Mouse (Mus musculus) midbrain, embryonic 10.5 days (tissue): ENCODE measurements at regions not wholly inside any gene's neighbourhood (a gene's known extent, or its start where the extent isn't known, plus 50 kb on each side); places are given as distances from the start of the nearest gene placed in this dataset.

Source experiments
- DNase-seq: peaks from one replicate; pipeline ENCODE4 v3.0.0-alpha.2; 2017; ENCODE audit warnings: low spot score
- H3K27ac ChIP-seq: fragments of 300-500 bp; sonication (generic); replicated peaks from 2 replicates; pipeline ENCODE4 v1.5.1; 2016; ENCODE audit warnings: mild to moderate bottlenecking
- H3K27me3 ChIP-seq: fragments of 300-500 bp; sonication (generic); 2 replicates; pipeline ENCODE4 v1.6.1; 2016; ENCODE audit warnings: low read depth, mild to moderate bottlenecking; ENCODE audit not compliant: poor library complexity, severe bottlenecking
- H3K36me3 ChIP-seq: fragments of 300-500 bp; sonication (generic); 2 replicates; pipeline ENCODE4 v1.6.1; 2016; ENCODE audit warnings: mild to moderate bottlenecking, moderate library complexity
- H3K4me1 ChIP-seq: fragments of 300-500 bp; sonication (generic); 2 replicates; pipeline ENCODE4 v1.6.1; 2016
- H3K4me3 ChIP-seq: fragments of 300-500 bp; sonication (generic); 2 replicates; pipeline ENCODE4 v1.5.1; 2016; ENCODE audit warnings: mild to moderate bottlenecking, moderate library complexity
- H3K9me3 ChIP-seq: fragments of 300-500 bp; sonication (generic); replicated peaks from 2 replicates; pipeline ENCODE4 v1.6.1; 2016; ENCODE audit warnings: mild to moderate bottlenecking
- WGBS: fragments of 180-500 bp; shearing (Covaris S2); methylation state at CpG from one replicate; pipeline ENCODE4 v1.1.7; 2016; 5-methylcytosine and 5-hydroxymethylcytosine counted together

- Histone ChIP-seq H3K4me3 (no peak overlapping the region), H3K36me3 (no peaks in the 10 kb centered on the region), H3K4me1 (no peaks in the 10 kb centered on the region), H3K9me3 (0 out of 2 replicates have a peak, but pooled peaks cover 2% of the 10 kb centered on the region), H3K27ac (no peak overlapping the region), H3K27me3 (no peaks in the 10 kb centered on the region)
- DNase-seq, result no peak
- 100% methylated on average over 1 of the region's 1 CpGs for WGBS
Measured at GRCm38 (mm10) chr4:124409279-124409678, 201.3 kb downstream of the 3100002H09Rik start.

- H3K36me3 ChIP-seq, result no peaks in the 10 kb centered on the region
- 82% methylated on average over 8 of the region's 8 CpGs for WGBS
- no peaks in the 10 kb centered on the region for H3K9me3 ChIP-seq
- H3K4me1 ChIP-seq, result peaks cover 17% of the 10 kb centered on the region
- DNase-seq, result no peak
- H3K4me3 ChIP-seq, result no peak overlapping the region
- no peak overlapping the region for H3K27ac ChIP-seq
- H3K27me3 ChIP-seq, result peaks cover 55% of the 10 kb centered on the region
Measured at GRCm38 (mm10) chr4:124402075-124402474, 208.5 kb downstream of the 3100002H09Rik start.

GRCm38 (mm10) chr4:124400741-124401140, 209.9 kb downstream of the 3100002H09Rik start:
- Histone ChIP-seq H3K27me3 (peaks cover 68% of the 10 kb centered on the region), H3K4me1 (peaks cover 21% of the 10 kb centered on the region), H3K36me3 (no peaks in the 10 kb centered on the region), H3K9me3 (no peaks in the 10 kb centered on the region), H3K27ac (no peak overlapping the region; the same call in 1 of the 2 replicates), H3K4me3 (no peak overlapping the region)
- no peak for DNase-seq
- WGBS, result 81% methylated on average over 8 of the region's 8 CpGs

GRCm38 (mm10) chr4:124400136-124400675, 210.4 kb downstream of the 3100002H09Rik start:
- Histone ChIP-seq H3K9me3 (no peaks in the 10 kb centered on the region), H3K4me3 (no peak overlapping the region), H3K27ac (no peak overlapping the region), H3K36me3 (no peaks in the 10 kb centered on the region), H3K4me1 (peaks cover 21% of the 10 kb centered on the region), H3K27me3 (peaks cover 71% of the 10 kb centered on the region)
- WGBS, result 57% methylated on average over 6 of the region's 6 CpGs
- DNase-seq, result no peak

- Histone ChIP-seq H3K27ac (no peak overlapping the region), H3K4me3 (no peak overlapping the region), H3K36me3 (no peaks in the 10 kb centered on the region), H3K4me1 (peaks cover 28% of the 10 kb centered on the region), H3K9me3 (no peaks in the 10 kb centered on the region), H3K27me3 (peaks cover 88% of the 10 kb centered on the region)
- WGBS, result 42% methylated on average over 9 of the region's 9 CpGs
- no peak for DNase-seq
Measured at GRCm38 (mm10) chr4:124398354-124398753, 212.2 kb downstream of the 3100002H09Rik start.

- WGBS, result 70% methylated on average over 13 of the region's 13 CpGs
- Histone ChIP-seq H3K4me3 (no peak overlapping the region), H3K27me3 (peaks cover 89% of the 10 kb centered on the region), H3K27ac (no peak overlapping the region), H3K4me1 (peaks cover 28% of the 10 kb centered on the region), H3K9me3 (no peaks in the 10 kb centered on the region), H3K36me3 (no peaks in the 10 kb centered on the region)
- DNase-seq, result no peak
Measured at GRCm38 (mm10) chr4:124396566-124397283, 213.9 kb downstream of the 3100002H09Rik start.

- Histone ChIP-seq H3K27ac (no peak overlapping the region), H3K36me3 (no peaks in the 10 kb centered on the region), H3K4me3 (no peak overlapping the region), H3K4me1 (peaks cover 28% of the 10 kb centered on the region), H3K27me3 (peaks cover 82% of the 10 kb centered on the region), H3K9me3 (no peaks in the 10 kb centered on the region)
- DNase-seq, result no peak
- 88% methylated on average over 7 of the region's 7 CpGs for WGBS
Measured at GRCm38 (mm10) chr4:124395966-124396395, 214.6 kb downstream of the 3100002H09Rik start.

GRCm38 (mm10) chr4:124395069-124395965, 215.3 kb downstream of the 3100002H09Rik start:
- Histone ChIP-seq H3K4me1 (peaks cover 22% of the 10 kb centered on the region), H3K4me3 (no peak overlapping the region), H3K36me3 (no peaks in the 10 kb centered on the region), H3K27me3 (peaks cover 83% of the 10 kb centered on the region), H3K27ac (no peak overlapping the region), H3K9me3 (no peaks in the 10 kb centered on the region)
- 90% methylated on average over 14 of the region's 14 CpGs for WGBS
- DNase-seq, result no peak

GRCm38 (mm10) chr4:124393595-124393994, 217.0 kb downstream of the 3100002H09Rik start:
- Histone ChIP-seq H3K27ac (no peak overlapping the region), H3K4me1 (peaks cover 20% of the 10 kb centered on the region), H3K36me3 (no peaks in the 10 kb centered on the region), H3K9me3 (no peaks in the 10 kb centered on the region), H3K4me3 (no peak overlapping the region), H3K27me3 (peaks cover 82% of the 10 kb centered on the region)
- 70% methylated on average over 10 of the region's 10 CpGs for WGBS
- DNase-seq, result no peak

GRCm38 (mm10) chr4:124389067-124389466, 221.5 kb downstream of the 3100002H09Rik start:
- Histone ChIP-seq H3K4me3 (no peak overlapping the region), H3K27me3 (peaks cover 70% of the 10 kb centered on the region), H3K36me3 (no peaks in the 10 kb centered on the region), H3K9me3 (no peaks in the 10 kb centered on the region), H3K27ac (no peak overlapping the region), H3K4me1 (peaks cover 30% of the 10 kb centered on the region)
- 82% methylated on average over 10 of the region's 10 CpGs for WGBS
- DNase-seq, result no peak

- Histone ChIP-seq H3K27ac (0 out of 2 replicates have a peak overlapping the region, but pooled peaks have one; percentile 28), H3K4me3 (no peak overlapping the region), H3K27me3 (peaks cover 54% of the 10 kb centered on the region), H3K36me3 (no peaks in the 10 kb centered on the region), H3K4me1 (peaks cover 28% of the 10 kb centered on the region), H3K9me3 (no peaks in the 10 kb centered on the region)
- no peak for DNase-seq
- WGBS, result 53% methylated on average over 11 of the region's 11 CpGs
Measured at GRCm38 (mm10) chr4:124385106-124386055, 225.2 kb downstream of the 3100002H09Rik start.

GRCm38 (mm10) chr4:124376504-124376903, 234.1 kb downstream of the 3100002H09Rik start:
- WGBS, result 70% methylated on average over 5 of the region's 5 CpGs
- Histone ChIP-seq H3K9me3 (no peaks in the 10 kb centered on the region), H3K27me3 (peaks cover 26% of the 10 kb centered on the region), H3K27ac (0 out of 2 replicates have a peak overlapping the region, but pooled peaks have one; percentile 1), H3K4me1 (peaks cover 21% of the 10 kb centered on the region), H3K36me3 (no peaks in the 10 kb centered on the region), H3K4me3 (no peak overlapping the region)
- DNase-seq, result no peak
